Mouse (Mus musculus): ENCODE measurements at regions not wholly inside any gene's neighbourhood (a gene's known extent, or its start where the extent isn't known, plus 50 kb on each side); places are given as distances from the start of the nearest gene placed in this dataset.

DNA sequence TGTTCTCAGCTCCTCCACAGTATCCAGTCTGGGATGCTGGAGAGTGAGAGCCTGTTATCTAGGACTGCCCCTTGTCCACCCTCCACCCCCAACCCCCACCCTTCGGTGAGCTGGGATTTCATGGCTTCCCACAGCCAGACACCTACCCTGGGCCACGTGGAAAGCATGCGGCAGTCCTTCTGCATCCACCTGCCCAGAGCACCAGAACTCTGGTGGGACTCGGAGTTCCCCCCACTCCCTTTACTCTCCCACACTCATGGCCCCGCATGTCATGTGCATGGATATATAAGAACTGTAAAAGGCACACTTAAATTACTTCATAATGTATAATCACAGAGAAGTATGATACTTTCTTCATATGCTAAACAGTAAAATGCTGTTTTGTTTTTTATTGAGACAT lies 175.5 kb upstream of the Ahr start:
- TF ChIP-seq CTCF (IDR thresholded peaks at IDR 0.05; ENCODE audit: low read depth): no peak
- TF ChIP-seq EP300 (optimal IDR thresholded peaks at IDR 0.05): no peak

Measured in stomach, postnatal 0 days (tissue).